Mouse (Mus musculus) ES-E14 (cell line): ENCODE results near the gene Galnt4. TPM values are rescaled to one million over a fixed set of nuclear protein-coding genes. Genes with fewer than 3 reads are reported as not detected.

Source experiments
- DNase-seq: peaks from one replicate; pipeline ENCODE4 v3.0.0-alpha.2; 2013; ENCODE audit warnings: low read depth, low spot score
- H3K27ac ChIP-seq: 2 replicates; pipeline ENCODE4 v1.5.1; 2012; ENCODE audit warnings: low read depth, mild to moderate bottlenecking, low read length, moderate library complexity, mixed read lengths; ENCODE audit not compliant: poor library complexity, insufficient read depth, severe bottlenecking
- H3K36me3 ChIP-seq: 2 replicates; pipeline ENCODE4 v1.6.1; 2012; ENCODE audit warnings: mild to moderate bottlenecking, low read length, moderate library complexity, mixed read lengths; ENCODE audit not compliant: control insufficient read depth, poor library complexity, insufficient read depth, severe bottlenecking
- H3K4me1 ChIP-seq, 2 experiments: fragments of 150-350 bp in 1 of 2; sonication (generic) in 1 of 2; 2 replicates each; pipeline ENCODE4 v1.6.1; 2012; ENCODE audit warnings: low read length in 2 of 2, mild to moderate bottlenecking in 1 of 2, mixed read lengths in 1 of 2; ENCODE audit not compliant: control insufficient read depth in 2 of 2, insufficient read depth in 2 of 2, poor library complexity in 1 of 2
- H3K4me3 ChIP-seq, 2 experiments: fragments of 150-350 bp in 1 of 2; sonication (generic) in 1 of 2; 2 replicates each; pipeline ENCODE4 v1.5.1; 2012; ENCODE audit warnings: low read length in 2 of 2, low read depth in 1 of 2, mild to moderate bottlenecking in 1 of 2, mixed read lengths in 1 of 2; ENCODE audit not compliant: insufficient read depth in 1 of 2, poor library complexity in 1 of 2, severe bottlenecking in 1 of 2
- H3K9ac ChIP-seq: 2 replicates; pipeline ENCODE4 v1.6.1; 2012; ENCODE audit warnings: low read depth, mild to moderate bottlenecking, low read length, mixed read lengths; ENCODE audit not compliant: poor library complexity, insufficient read depth, severe bottlenecking
- H3K9me3 ChIP-seq: fragments of 150-350 bp; sonication (generic); 2 replicates; pipeline ENCODE4 v1.6.1; 2012; ENCODE audit warnings: low read depth, mild to moderate bottlenecking, low read length; ENCODE audit not compliant: control insufficient read depth, insufficient read depth
- CHD2 ChIP-seq: IDR thresholded peaks from 2 replicates; pipeline ENCODE4 v1.6.1; 2014; ENCODE audit warnings: mild to moderate bottlenecking, low read depth, low read length, inconsistent platforms
- HCFC1 ChIP-seq: IDR thresholded peaks from 2 replicates; pipeline ENCODE4 v1.6.1; 2012; ENCODE audit warnings: low read length, inconsistent platforms, borderline replicate concordance; ENCODE audit not compliant: insufficient read depth
- MAFK ChIP-seq: IDR thresholded peaks from 2 replicates; pipeline ENCODE4 v1.6.1; 2014; ENCODE audit warnings: mild to moderate bottlenecking, low read depth, low read length, inconsistent platforms; ENCODE audit not compliant: insufficient read depth
- ZC3H11A ChIP-seq: IDR thresholded peaks from 2 replicates; pipeline ENCODE4 v1.6.1; 2012; ENCODE audit warnings: low read depth, mild to moderate bottlenecking, inconsistent platforms, low read length, borderline replicate concordance
- ZNF384 ChIP-seq: IDR thresholded peaks from 2 replicates; pipeline ENCODE4 v1.6.1; 2012; ENCODE audit warnings: low read depth, low read length, inconsistent platforms
- in situ Hi-C, 2 experiments: fragments of 600-800 bp; cut with MboI; formaldehyde crosslinking; loops; one replicate each; pipeline ENCODE4 v1.15.1; 2025; ENCODE audit warnings: low sequenced_read_pairs in 2 of 2, inconsistent platforms in 1 of 2; ENCODE audit not compliant: unreplicated experiment in 2 of 2
- total RNA-seq: library from RNA; depleted of rRNA; stranded (reverse); fragments of 300-350 nt; gene quantifications from 2 replicates; pipeline ENCODE4 v1.2.3, GENCODE M21; 2012

Galnt4 gene
- total RNA-seq, 1 experiment = 3.7 TPM

DNA sequence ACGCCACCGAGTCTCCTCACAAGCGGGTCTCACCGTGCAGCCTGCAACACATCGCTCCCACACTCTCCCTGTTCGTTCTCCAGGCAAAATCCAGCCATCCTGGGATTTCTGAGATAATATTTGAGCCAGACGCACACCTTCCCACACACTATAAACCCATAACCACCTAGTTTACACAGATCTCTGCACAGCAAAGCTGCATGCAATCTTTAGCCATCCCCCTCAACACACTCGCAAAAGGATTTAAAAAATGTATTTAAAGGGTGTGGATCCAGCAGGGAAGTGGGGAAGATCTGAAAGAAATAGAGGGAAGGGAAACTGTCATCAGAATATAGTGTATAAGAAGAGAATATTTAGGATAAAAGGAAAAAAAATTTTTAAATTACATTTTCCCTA, 8.3 kb downstream of the Galnt4 start:
- no peak overlapping the region; the same call in 1 of the 2 replicates for H3K27ac ChIP-seq
- H3K4me1 ChIP-seq = peaks cover 6 to 22% of the 10 kb centered on the region in 2 experiments; a peak in 3 of 4 replicates
- no peaks in the 10 kb centered on the region for H3K36me3 ChIP-seq
- no peak for DNase-seq
- no peak for TF ChIP-seq CHD2
- TF ChIP-seq ZNF384 = no peak
- TF ChIP-seq MAFK = no peak
- no peak for TF ChIP-seq ZC3H11A
- H3K9ac ChIP-seq = no peak overlapping the region; the same call in 1 of the 2 replicates
- no peaks in the 10 kb centered on the region for H3K9me3 ChIP-seq
- peak overlapping the region in 1 of 2 experiments; percentile 5; a peak in 2 of 4 replicates for H3K4me3 ChIP-seq
- in situ Hi-C loops = no loop called here

DNA sequence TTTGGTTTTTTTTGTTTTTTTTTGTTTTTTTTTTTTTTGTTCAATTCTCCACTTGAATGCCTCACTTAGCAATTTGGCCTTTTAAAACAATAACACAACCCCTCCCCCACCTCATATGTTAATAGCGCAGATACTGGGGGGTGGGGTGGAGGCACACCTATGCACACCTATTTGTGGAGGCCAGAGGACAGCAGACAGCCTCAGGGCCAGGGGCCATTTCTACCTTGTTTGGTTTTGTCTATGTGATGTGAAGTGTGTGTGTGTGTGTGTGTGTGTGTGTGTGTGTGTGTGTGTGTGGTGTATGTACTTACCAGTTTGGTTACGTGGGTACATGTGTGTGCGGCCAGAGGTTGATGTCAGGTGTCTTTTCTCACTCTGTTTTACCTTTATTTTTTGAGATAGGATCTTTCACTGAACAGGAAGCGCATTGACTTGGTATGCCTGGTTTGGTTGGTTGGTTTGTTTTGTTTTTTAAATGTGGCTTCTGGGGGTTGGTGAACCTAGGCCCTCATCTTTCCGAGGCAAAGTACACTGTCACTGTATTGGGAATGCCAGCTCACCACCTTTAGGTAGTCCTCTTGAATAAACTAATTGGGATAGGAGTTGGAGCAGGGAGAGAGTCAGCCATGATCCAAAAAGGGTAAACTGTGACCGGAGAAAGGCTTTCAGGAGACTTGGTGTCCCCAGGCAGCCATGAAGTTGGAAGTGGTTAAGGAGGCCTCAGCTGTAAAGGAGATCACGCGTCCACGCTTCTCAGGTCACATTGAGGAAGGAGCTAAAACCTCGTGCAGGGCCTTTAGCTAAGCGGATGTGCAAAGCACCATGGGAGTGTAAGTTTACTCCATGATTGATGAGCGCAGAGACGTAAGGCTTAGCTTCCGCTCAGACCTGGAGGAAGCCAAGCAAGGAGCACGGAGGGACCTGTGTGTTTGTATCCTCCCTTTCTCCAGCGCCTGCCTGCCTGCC, 9.0 kb downstream of the Galnt4 start:
- H3K9me3 ChIP-seq = no peaks in the 10 kb centered on the region
- H3K27ac ChIP-seq = no peak overlapping the region; the same call in 1 of the 2 replicates
- H3K4me3 ChIP-seq = no peak overlapping the region
- H3K4me1 ChIP-seq = peaks cover 6 to 22% of the 10 kb centered on the region in 2 experiments; a peak in 3 of 4 replicates
- H3K9ac ChIP-seq = 0 out of 2 replicates have a peak overlapping the region, but pooled peaks have one; percentile 11
- DNase-seq = no peak
- in situ Hi-C loops = no loop called here
- no peaks in the 10 kb centered on the region for H3K36me3 ChIP-seq
- TF ChIP-seq ZNF384 (peak; percentile 49; the same call in 1 of the 2 replicates), CHD2 (no peak)

DNA sequence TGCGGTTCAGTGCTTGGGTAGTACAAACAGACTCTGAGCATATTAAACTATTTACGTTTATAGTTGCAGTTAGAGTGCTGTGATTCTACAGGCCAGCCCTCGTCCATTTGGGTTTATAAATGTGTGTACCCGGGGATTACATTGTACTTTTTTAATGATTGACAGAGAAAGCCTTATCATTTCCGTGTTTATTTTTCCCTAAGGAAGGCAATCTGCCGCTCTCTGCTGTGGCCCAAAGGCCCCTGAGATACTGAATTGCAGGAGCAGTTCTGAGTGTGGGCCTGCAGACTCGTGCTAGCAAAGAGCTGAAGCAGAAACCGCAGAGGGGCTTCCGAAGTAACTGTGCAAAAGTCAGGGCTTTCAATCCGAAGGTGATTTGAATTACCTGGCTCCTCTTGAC, 9.9 kb downstream of the Galnt4 start:
- TF ChIP-seq ZC3H11A (no peak), MAFK (no peak), ZNF384 (no peak), HCFC1 (no peak), CHD2 (no peak)
- in situ Hi-C loops = no loop called here
- H3K9ac ChIP-seq = no peak overlapping the region
- no peak overlapping the region for H3K4me3 ChIP-seq
- no peaks in the 10 kb centered on the region for H3K36me3 ChIP-seq
- H3K27ac ChIP-seq = no peak overlapping the region
- peaks cover 6 to 22% of the 10 kb centered on the region in 2 experiments; a peak in 3 of 4 replicates for H3K4me1 ChIP-seq
- no peak for DNase-seq
- H3K9me3 ChIP-seq = no peaks in the 10 kb centered on the region

GRCm38 (mm10) chr10:99118697-99119096, 10.7 kb downstream of the Galnt4 start:
- Histone ChIP-seq H3K4me3 (no peak overlapping the region), H3K4me1 (peaks cover 6 to 20% of the 10 kb centered on the region in 2 experiments; a peak in 3 of 4 replicates)

More at GRCm38 (mm10) chr10:99118697-99119096, 10.7 kb downstream of the Galnt4 start:
- H3K9me3 ChIP-seq = no peaks in the 10 kb centered on the region
- H3K27ac ChIP-seq = no peak overlapping the region
- H3K36me3 ChIP-seq = no peaks in the 10 kb centered on the region
- in situ Hi-C loops = no loop called here
- no peak for TF ChIP-seq MAFK
- no peak for TF ChIP-seq ZC3H11A
- no peak for TF ChIP-seq CHD2
- no peak for TF ChIP-seq ZNF384
- no peak for DNase-seq
- H3K9ac ChIP-seq = no peak overlapping the region
